Mouse (Mus musculus) CH12.LX (cell line): ENCODE results near the gene Tbc1d22a. TPM values are rescaled to one million over a fixed set of nuclear protein-coding genes. Genes with fewer than 3 reads are reported as not detected.
"Not testable (repeated sequence)": the region's sequence is repeated elsewhere in the genome, so short reads cannot be mapped to it uniquely, and the experiment has no call there.

Experiments used
- DNase-seq: peaks from one replicate; pipeline ENCODE4 v3.0.0-alpha.2; 2013; ENCODE audit errors: extremely low read depth
- H3K27ac ChIP-seq: 2 replicates; pipeline ENCODE4 v1.5.1; 2012; ENCODE audit warnings: low read depth, mild to moderate bottlenecking, control low read depth, moderate library complexity; ENCODE audit not compliant: insufficient read depth
- H3K27me3 ChIP-seq: replicated peaks from 2 replicates; pipeline ENCODE3; 2012; ENCODE audit warnings: inconsistent platforms
- H3K36me3 ChIP-seq, 2 experiments: replicated peaks in 1 of 2; 2 replicates each; pipeline versions ENCODE3 to v1.6.1; 2012; ENCODE audit warnings: inconsistent platforms in 1 of 2, low read length in 1 of 2, mild to moderate bottlenecking in 1 of 2, mixed read lengths in 1 of 2, moderate library complexity in 1 of 2; ENCODE audit not compliant: control insufficient read depth in 1 of 2, insufficient read depth in 1 of 2
- H3K4me1 ChIP-seq, 2 experiments: 2 replicates each; pipeline ENCODE4 v1.6.1; 2012; ENCODE audit warnings: inconsistent platforms in 1 of 2, moderate library complexity in 1 of 2; ENCODE audit not compliant: insufficient read depth in 2 of 2, control insufficient read depth in 1 of 2
- H3K4me2 ChIP-seq: 2 replicates; pipeline ENCODE4 v1.6.1; 2012; ENCODE audit warnings: low read depth, mild to moderate bottlenecking, control low read depth; ENCODE audit not compliant: poor library complexity, insufficient read depth, severe bottlenecking
- H3K4me3 ChIP-seq, 3 experiments: fragments of 150-350 bp in 1 of 3; sonication (generic) in 1 of 3; replicated peaks in 1 of 3; 2 replicates each; pipeline versions ENCODE3 to v1.5.1; 2011 to 2012; ENCODE audit warnings: low read depth in 2 of 3, low read length in 2 of 3, mild to moderate bottlenecking in 2 of 3, moderate library complexity in 2 of 3, control low read depth in 1 of 3, improper control_type of control experiment in 1 of 3, inconsistent platforms in 1 of 3, mixed read lengths in 1 of 3; ENCODE audit not compliant: poor library complexity in 1 of 3
- H3K79me2 ChIP-seq: replicated peaks from 2 replicates; pipeline ENCODE4 v1.6.1; 2012; ENCODE audit warnings: mild to moderate bottlenecking, moderate library complexity; ENCODE audit not compliant: control insufficient read depth, poor library complexity, insufficient read depth, severe bottlenecking; ENCODE audit errors: extremely low read depth
- H3K9ac ChIP-seq: 2 replicates; pipeline ENCODE4 v1.6.1; 2012; ENCODE audit warnings: low read depth, mild to moderate bottlenecking, control low read depth, moderate library complexity; ENCODE audit not compliant: insufficient read depth
- H3K9me3 ChIP-seq: replicated peaks from 2 replicates; pipeline ENCODE3; 2012; ENCODE audit warnings: low read length, inconsistent platforms, mixed read lengths
- CHD2 ChIP-seq: IDR thresholded peaks from 2 replicates; pipeline ENCODE4 v1.6.1; 2011; ENCODE audit warnings: low read length, improper control_type of control experiment
- E2F4 ChIP-seq: IDR thresholded peaks from 2 replicates; pipeline ENCODE4 v1.6.1; 2011; ENCODE audit warnings: low read depth, low read length, improper control_type of control experiment; ENCODE audit not compliant: insufficient replicate concordance
- EP300 ChIP-seq: IDR thresholded peaks from 2 replicates; pipeline ENCODE4 v1.6.1; 2011; ENCODE audit warnings: low read length, improper control_type of control experiment
- MAFK ChIP-seq: IDR thresholded peaks from 2 replicates; pipeline ENCODE4 v1.6.1; 2011; ENCODE audit warnings: low read length, improper control_type of control experiment; ENCODE audit not compliant: insufficient replicate concordance
- MAX ChIP-seq: IDR thresholded peaks from 2 replicates; pipeline ENCODE4 v1.6.1; 2011; ENCODE audit warnings: low read length, improper control_type of control experiment
- MYC ChIP-seq: IDR thresholded peaks from 2 replicates; pipeline ENCODE4 v1.6.1; 2011; ENCODE audit warnings: low read depth, mild to moderate bottlenecking, improper control_type of control experiment, low read length
- PAX5 ChIP-seq: IDR thresholded peaks from 2 replicates; pipeline ENCODE4 v1.6.1; 2012; ENCODE audit warnings: low read length, inconsistent platforms, mixed read lengths
- POLR2A ChIP-seq: IDR thresholded peaks from 2 replicates; pipeline ENCODE4 v1.6.1; 2011; ENCODE audit warnings: low read depth, mild to moderate bottlenecking, improper control_type of control experiment, low read length
- POLR2AphosphoS2 ChIP-seq: IDR thresholded peaks from 2 replicates; pipeline ENCODE4 v1.6.1; 2011; ENCODE audit warnings: low read depth, low read length, improper control_type of control experiment
- RCOR1 ChIP-seq: conservative IDR thresholded peaks from 2 replicates; pipeline ENCODE4 v1.6.1; 2012; ENCODE audit warnings: low read depth, mild to moderate bottlenecking, inconsistent platforms, low read length, improper control_type of control experiment
- SIN3A ChIP-seq: IDR thresholded peaks from 2 replicates; pipeline ENCODE4 v1.6.1; 2012; ENCODE audit warnings: low read length, improper control_type of control experiment, inconsistent platforms
- TCF12 ChIP-seq: IDR thresholded peaks from 2 replicates; pipeline ENCODE4 v1.6.1; 2014; ENCODE audit warnings: low read depth, mild to moderate bottlenecking, inconsistent platforms, low read length, improper control_type of control experiment
- UBTF ChIP-seq: IDR thresholded peaks from 2 replicates; pipeline ENCODE4 v1.6.1; 2012; ENCODE audit warnings: low read depth, mild to moderate bottlenecking, inconsistent platforms, low read length, improper control_type of control experiment, moderate library complexity
- USF1 ChIP-seq: IDR thresholded peaks from 2 replicates; pipeline ENCODE4 v1.6.1; 2014; ENCODE audit warnings: low read depth, mild to moderate bottlenecking, inconsistent platforms, low read length, improper control_type of control experiment
- ZMIZ1 ChIP-seq: IDR thresholded peaks from 2 replicates; pipeline ENCODE4 v1.6.1; 2012; ENCODE audit warnings: low read depth, mild to moderate bottlenecking, inconsistent platforms, low read length, improper control_type of control experiment
- dilution Hi-C: fragments of 300-500 bp; cut with MboI; formaldehyde crosslinking; loops from 2 replicates; pipeline ENCODE4 v1.14.3; 2020; ENCODE audit warnings: low sequenced_read_pairs; ENCODE audit not compliant: extremely low pct_unique_long_range_greater_than_20kb, extremely low pct_ligation_motif_present
- in situ Hi-C: fragments of 300-500 bp; cut with MboI; formaldehyde crosslinking; loops from 3 replicates; pipeline ENCODE4 v1.14.3; 2019; ENCODE audit warnings: low sequenced_read_pairs, low pct_ligation_motif_present, low pct_unique_long_range_greater_than_20kb, mixed read lengths
- polyA plus RNA-seq: library from polyadenylated mRNA; unstranded; fragments of >175 nt; gene quantifications from 2 replicates; pipeline ENCODE4 v1.2.1, GENCODE M21; 2012; ENCODE audit warnings: low read depth; ENCODE audit not compliant: insufficient read length
- total RNA-seq, 2 experiments: library from RNA; depleted of rRNA; stranded (reverse); fragments of 300-350 nt in 1 of 2; fragments of >200 nt in 1 of 2; gene quantifications; 2 replicates each; pipeline ENCODE4 v1.2.3; 2012 to 2014

The Tbc1d22a gene
- total and polyA plus RNA-seq, 3 experiments = 17.6 to 20.2 (median 19.4) TPM

GRCm38 (mm10) chr15:86206385-86206784 lies 7.9 kb upstream of the Tbc1d22a start:
- Histone ChIP-seq H3K27ac (no peak overlapping the region), H3K9ac (no peak overlapping the region), H3K4me3 (no peak overlapping the region), H3K9me3 (no peaks in the 10 kb centered on the region), H3K36me3 (peaks cover 0 to 20% of the 10 kb centered on the region in 2 experiments), H3K4me1 (peaks cover 2 to 29% of the 10 kb centered on the region in 2 experiments; a peak in 3 of 4 replicates), H3K4me2 (no peak overlapping the region), H3K27me3 (no peaks in the 10 kb centered on the region), H3K79me2 (no peaks in the 10 kb centered on the region)
- TF ChIP-seq MAFK (no peak), ZMIZ1 (no peak), TCF12 (no peak), MAX (no peak), SIN3A (no peak), RCOR1 (no peak), EP300 (no peak), POLR2A (no peak), UBTF (no peak), E2F4 (no peak), USF1 (no peak), PAX5 (no peak)
- dilution Hi-C loops (no loop called here), in situ Hi-C loops (no loop called here)
- no peak for DNase-seq

GRCm38 (mm10) chr15:86212193-86212592 lies 2.1 kb upstream of the Tbc1d22a start:
- Histone ChIP-seq H3K4me1 (peaks cover 6 to 23% of the 10 kb centered on the region in 2 experiments; a peak in 2 of 4 replicates), H3K36me3 (peaks cover 8 to 33% of the 10 kb centered on the region in 2 experiments), H3K79me2 (peaks cover 15% of the 10 kb centered on the region)
- H3K9ac ChIP-seq, H3K27me3 ChIP-seq, H3K4me2 ChIP-seq, H3K9me3 ChIP-seq, dilution Hi-C loops, DNase-seq, H3K27ac ChIP-seq, H3K4me3 ChIP-seq: not testable (repeated sequence)
- in situ Hi-C loops = loop anchor here (10.0 kb wide), 1 partner anchor 47 kb away; no protein-coding TSS in a partner anchor

GRCm38 (mm10) chr15:86214549-86215201 lies 416 bp downstream of the Tbc1d22a start:
- H3K4me1 ChIP-seq = peaks cover 6 to 25% of the 10 kb centered on the region in 2 experiments; a peak in 2 of 4 replicates
- H3K9ac ChIP-seq = peak overlapping the region; percentile 69
- DNase-seq = no peak
- no peak overlapping the region for H3K27ac ChIP-seq
- TF ChIP-seq SIN3A (peak; percentile 7), CHD2 (peak; percentile 79), POLR2AphosphoS2 (no peak), MYC (no peak)
- TF ChIP-seq, all 38 proteins: peak for 2
- in situ Hi-C loops (loop anchor here (10.0 kb wide), 1 partner anchor 50 kb away; no protein-coding TSS in a partner anchor), dilution Hi-C loops (no loop called here)
- H3K4me2 ChIP-seq = peak overlapping the region; percentile 72
- H3K79me2 ChIP-seq = peaks cover 15% of the 10 kb centered on the region
- peak overlapping the region; percentile 93 to 99 (median 96) for H3K4me3 ChIP-seq
- H3K27me3 ChIP-seq = no peaks in the 10 kb centered on the region
- peaks cover 8 to 33% of the 10 kb centered on the region in 2 experiments for H3K36me3 ChIP-seq
- no peaks in the 10 kb centered on the region for H3K9me3 ChIP-seq

- H3K79me2 ChIP-seq = peaks cover 15% of the 10 kb centered on the region
- H3K4me1 ChIP-seq = peaks cover 6 to 45% of the 10 kb centered on the region in 2 experiments; a peak in 2 of 4 replicates
- in situ Hi-C loops = loop anchor here (10.0 kb wide), 1 partner anchor 52 kb away; no protein-coding TSS in a partner anchor
- H3K4me2 ChIP-seq, DNase-seq, H3K27me3 ChIP-seq, H3K27ac ChIP-seq, H3K9ac ChIP-seq, H3K4me3 ChIP-seq, H3K9me3 ChIP-seq, dilution Hi-C loops: not testable (repeated sequence)
- peaks cover 7 to 28% of the 10 kb centered on the region in 2 experiments for H3K36me3 ChIP-seq
These were observed 2.4 kb downstream of the Tbc1d22a start for GRCm38 (mm10) chr15:86216641-86217040.
